Mouse (Mus musculus): ENCODE data around the gene Gpr143. TPM values are rescaled to one million over a fixed set of nuclear protein-coding genes. Genes with fewer than 3 reads are reported as not detected.

Gene Gpr143
- 0.09 and 0.25 TPM in 2 replicates for polyA plus RNA-seq (2021; fragmentation: Nextera tagmentation)
- long read RNA-seq, experiment 1, partial matches to known transcripts, result 0 of 1 reads
- long read RNA-seq, experiment 1, other reads (novel, unspliced or antisense), result 0 of 1 reads
- long read RNA-seq, experiment 2, result 0 reads

GRCm38 (mm10) chrX:152781720-152782403, at the start of gene Gpr143:
Gene Gpr143, plus strand, starts transcription at chrX:152781921.

GRCm38 (mm10) chrX:152768891-152769599, 12.7 kb upstream of the Gpr143 start, which contains the start of gene Shroom2:
Gene Shroom2, minus strand, starts transcription at chrX:152769465.

Other genes with a start within 250 kb of the Gpr143 start
- gene Cldn34a, start 218.6 kb upstream of the Gpr143 start, polyA plus RNA-seq (2021; fragmentation: Nextera tagmentation), result not detected in 2 replicates
- 30.4 and 32.2 TPM in 2 replicates for gene Shroom2, start 12.5 kb upstream of the Gpr143 start, polyA plus RNA-seq (2021; fragmentation: Nextera tagmentation)
- gene Usp51, start 224.5 kb downstream of the Gpr143 start, polyA plus RNA-seq (2021; fragmentation: Nextera tagmentation), result 0.50 and 0.55 TPM in 2 replicates

All from layer of hippocampus, adult 6 months (tissue).